Mouse (Mus musculus) heart, postnatal 4 days (tissue): Measurements from ENCODE around the gene Crxos. TPM values are rescaled to one million over a fixed set of nuclear protein-coding genes. Genes with fewer than 3 reads are reported as not detected.

Experiments used
- DNase-seq: peaks from one replicate; pipeline ENCODE4 v3.0.0; 2021
- total RNA-seq, 2 experiments: library from RNA; stranded (reverse); gene quantifications; 2 replicates each; pipeline ENCODE4 v1.2.3; 2021

Crxos gene
- total RNA-seq, 2 experiments from 2014 or later: not detected

- no peak for DNase-seq
Measured at GRCm38 (mm10) chr7:15921796-15922195, 39.4 kb downstream of the Crxos start.

- peak; percentile 91 for DNase-seq
Measured at GRCm38 (mm10) chr7:15922220-15922773, 39.9 kb downstream of the Crxos start, which contains the start of gene Selenow. Selenow (minus strand) TSS chr7:15922402.

- peak; percentile 82 for DNase-seq
Measured at GRCm38 (mm10) chr7:15929910-15930309, 47.5 kb downstream of the Crxos start.

- peak; percentile 7 for DNase-seq
Measured at GRCm38 (mm10) chr7:15930543-15930942, 48.1 kb downstream of the Crxos start.

GRCm38 (mm10) chr7:15931635-15932034, 49.2 kb downstream of the Crxos start:
- DNase-seq: peak; percentile 7

GRCm38 (mm10) chr7:15933437-15934359, 51.3 kb downstream of the Crxos start:
- peak; percentile 69 for DNase-seq

GRCm38 (mm10) chr7:15937491-15937890, 55.1 kb downstream of the Crxos start:
- DNase-seq: no peak

- no peak for DNase-seq
Measured at GRCm38 (mm10) chr7:15938621-15939020, 56.2 kb downstream of the Crxos start.

- no peak for DNase-seq
Measured at GRCm38 (mm10) chr7:15944311-15944710, 61.9 kb downstream of the Crxos start.

GRCm38 (mm10) chr7:15945211-15945610, 62.8 kb downstream of the Crxos start:
- DNase-seq: no peak

- DNase-seq: peak; percentile 90
Measured at GRCm38 (mm10) chr7:15945721-15946536, 63.5 kb downstream of the Crxos start, which contains the start of gene Nop53. Nop53 (minus strand) TSS chr7:15946074.

GRCm38 (mm10) chr7:15947653-15948260, 65.3 kb downstream of the Crxos start:
- no peak for DNase-seq

- DNase-seq: peak; percentile 94
Measured at GRCm38 (mm10) chr7:15948381-15948941, 66.0 kb downstream of the Crxos start.

- no peak for DNase-seq
Measured at GRCm38 (mm10) chr7:15949216-15949790, 66.9 kb downstream of the Crxos start.

GRCm38 (mm10) chr7:15950008-15950407, 67.6 kb downstream of the Crxos start:
- DNase-seq: no peak

- DNase-seq: no peak
Measured at GRCm38 (mm10) chr7:15952416-15952815, 70.0 kb downstream of the Crxos start.

Other genes with a start within 250 kb of the Crxos start
- gene Obox3, start 242.7 kb upstream of the Crxos start, total RNA-seq: not detected
- not detected for gene Obox5, start 132.5 kb upstream of the Crxos start, total RNA-seq
- gene Obox6, start 42.9 kb upstream of the Crxos start, total RNA-seq: not detected
- not detected for gene Crx, start 2.6 kb upstream of the Crxos start, total RNA-seq
- 100 to 1,000 TPM; 194 to 214 TPM for gene Selenow, start 39.8 kb downstream of the Crxos start, total RNA-seq
- gene Nop53, start 63.5 kb downstream of the Crxos start, total RNA-seq: 100 to 1,000 TPM; 139 to 142 TPM
- gene Ehd2, start 85.0 kb downstream of the Crxos start, total RNA-seq: 100 to 1,000 TPM; 193 to 197 TPM
- gene Bicra, start 165.3 kb downstream of the Crxos start, total RNA-seq: 1 to 10 TPM; 7.6 to 7.8 TPM
- not detected for gene Zfp541, start 179.2 kb downstream of the Crxos start, total RNA-seq
- 100 to 1,000 TPM in 1 of 2 experiments, 10 to 100 TPM in 1; 90.4 to 104 TPM for gene Napa, start 215.8 kb downstream of the Crxos start, total RNA-seq
- 10 to 100 TPM; 23.8 to 25.9 TPM for gene Kptn, start 237.3 kb downstream of the Crxos start, total RNA-seq
- gene Slc8a2, start 247.2 kb downstream of the Crxos start, total RNA-seq: 1 to 10 TPM; 2.0 TPM